Mouse (Mus musculus): Measurements from ENCODE around the gene Mark3. TPM values are rescaled to one million over a fixed set of nuclear protein-coding genes. Genes with fewer than 3 reads are reported as not detected.
"Not testable (repeated sequence)": the region's sequence is repeated elsewhere in the genome, so short reads cannot be mapped to it uniquely, and the experiment has no call there.

Gene Mark3
- total RNA-seq, 1 experiment, result 90.9 TPM

DNA sequence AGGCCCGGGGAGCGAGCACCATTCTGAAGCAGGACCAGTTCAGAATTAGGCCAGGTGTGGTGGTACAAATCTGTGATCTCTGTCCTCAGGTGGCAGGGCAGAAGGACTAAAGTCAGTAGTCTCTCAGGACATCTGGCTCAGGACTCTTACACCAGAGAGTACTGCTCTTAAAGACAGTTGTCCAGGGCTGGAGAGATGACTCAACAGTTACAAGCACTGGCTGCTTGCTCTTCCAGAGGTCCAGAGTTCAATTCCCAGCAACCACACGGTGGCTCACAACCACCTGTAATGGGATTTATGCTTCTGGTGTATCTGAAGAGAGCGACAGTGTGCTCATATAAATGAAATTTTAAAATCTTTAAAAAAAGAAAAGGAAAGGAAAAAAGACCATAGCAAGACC, 85.0 kb downstream of the Mark3 start:
- no peak overlapping the region for H3K4me3 ChIP-seq (ENCODE audit: insufficient read depth in 1 of 2, low read depth in 1 of 2, low read length in 2 of 2, poor library complexity in 1 of 2, severe bottlenecking in 1 of 2)
- in situ Hi-C loops (cut with MboI; ENCODE audit: low sequenced_read_pairs in 2 of 2, unreplicated experiment in 2 of 2), result no loop called here

DNA sequence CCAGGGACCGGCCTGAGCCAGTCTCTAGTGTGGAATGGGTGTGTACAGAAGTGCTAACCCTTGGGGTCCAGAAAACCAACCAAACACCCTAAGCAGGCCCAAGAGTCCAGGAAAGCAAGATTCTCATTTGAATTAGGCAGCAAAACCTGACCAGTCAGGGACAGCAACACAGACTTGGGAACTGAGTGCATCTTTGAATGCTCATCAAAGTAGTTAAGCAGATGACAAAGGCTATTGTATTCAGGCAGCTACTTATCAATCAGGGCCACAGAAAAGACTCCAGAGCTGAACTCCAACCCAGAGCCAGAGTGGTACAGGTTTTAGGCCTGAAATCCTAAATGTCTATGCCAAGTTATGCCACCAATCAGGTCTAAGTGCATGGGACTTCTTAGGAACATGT, 86.3 kb downstream of the Mark3 start:
- Histone ChIP-seq H3K9me3 (ENCODE audit: control insufficient read depth, insufficient read depth, low read depth, low read length) (no peaks in the 10 kb centered on the region), H3K4me1 (ENCODE audit: control insufficient read depth in 2 of 2, insufficient read depth in 2 of 2, low read length in 2 of 2, poor library complexity in 1 of 2) (peaks cover 8 to 14% of the 10 kb centered on the region in 2 experiments), H3K27ac (ENCODE audit: insufficient read depth, low read depth, low read length, poor library complexity, severe bottlenecking) (no peak overlapping the region), H3K4me3 (ENCODE audit: insufficient read depth in 1 of 2, low read depth in 1 of 2, low read length in 2 of 2, poor library complexity in 1 of 2, severe bottlenecking in 1 of 2) (no peak overlapping the region), H3K36me3 (ENCODE audit: control insufficient read depth, insufficient read depth, low read length, poor library complexity, severe bottlenecking) (peaks cover 6% of the 10 kb centered on the region; the same call in 1 of the 2 replicates), H3K9ac (ENCODE audit: insufficient read depth, low read depth, low read length, poor library complexity, severe bottlenecking) (no peak overlapping the region)
- no peak for DNase-seq (ENCODE audit: low read depth, low spot score)
- TF ChIP-seq ZNF384 (IDR thresholded peaks at IDR 0.05; ENCODE audit: low read depth, low read length) (no peak), CHD2 (IDR thresholded peaks at IDR 0.05; ENCODE audit: low read depth, low read length) (no peak), ZC3H11A (IDR thresholded peaks at IDR 0.05; ENCODE audit: borderline replicate concordance, low read depth, low read length) (no peak), MAFK (IDR thresholded peaks at IDR 0.05; ENCODE audit: insufficient read depth, low read depth, low read length) (no peak), HCFC1 (IDR thresholded peaks at IDR 0.05; ENCODE audit: borderline replicate concordance, insufficient read depth, low read length) (no peak)
- in situ Hi-C loops (cut with MboI; ENCODE audit: low sequenced_read_pairs in 2 of 2, unreplicated experiment in 2 of 2), result no loop called here

More for the DNA sequence above, 85.0 kb downstream of the Mark3 start:
- peaks cover 6 to 12% of the 10 kb centered on the region in 2 experiments for H3K4me1 ChIP-seq (ENCODE audit: control insufficient read depth in 2 of 2, insufficient read depth in 2 of 2, low read length in 2 of 2, poor library complexity in 1 of 2)
- peaks cover 15% of the 10 kb centered on the region for H3K36me3 ChIP-seq (ENCODE audit: control insufficient read depth, insufficient read depth, low read length, poor library complexity, severe bottlenecking)
- TF ChIP-seq ZNF384 (IDR thresholded peaks at IDR 0.05; ENCODE audit: low read depth, low read length), result no peak
- TF ChIP-seq HCFC1 (IDR thresholded peaks at IDR 0.05; ENCODE audit: borderline replicate concordance, insufficient read depth, low read length), result no peak
- no peak for TF ChIP-seq CHD2 (IDR thresholded peaks at IDR 0.05; ENCODE audit: low read depth, low read length)
- no peak for TF ChIP-seq MAFK (IDR thresholded peaks at IDR 0.05; ENCODE audit: insufficient read depth, low read depth, low read length)
- TF ChIP-seq ZC3H11A (IDR thresholded peaks at IDR 0.05; ENCODE audit: borderline replicate concordance, low read depth, low read length), result no peak
- H3K9ac ChIP-seq (ENCODE audit: insufficient read depth, low read depth, low read length, poor library complexity, severe bottlenecking), result no peak overlapping the region
- DNase-seq (ENCODE audit: low read depth, low spot score), result no peak
- no peak overlapping the region for H3K27ac ChIP-seq (ENCODE audit: insufficient read depth, low read depth, low read length, poor library complexity, severe bottlenecking)
- H3K9me3 ChIP-seq (ENCODE audit: control insufficient read depth, insufficient read depth, low read depth, low read length), result no peaks in the 10 kb centered on the region

DNA sequence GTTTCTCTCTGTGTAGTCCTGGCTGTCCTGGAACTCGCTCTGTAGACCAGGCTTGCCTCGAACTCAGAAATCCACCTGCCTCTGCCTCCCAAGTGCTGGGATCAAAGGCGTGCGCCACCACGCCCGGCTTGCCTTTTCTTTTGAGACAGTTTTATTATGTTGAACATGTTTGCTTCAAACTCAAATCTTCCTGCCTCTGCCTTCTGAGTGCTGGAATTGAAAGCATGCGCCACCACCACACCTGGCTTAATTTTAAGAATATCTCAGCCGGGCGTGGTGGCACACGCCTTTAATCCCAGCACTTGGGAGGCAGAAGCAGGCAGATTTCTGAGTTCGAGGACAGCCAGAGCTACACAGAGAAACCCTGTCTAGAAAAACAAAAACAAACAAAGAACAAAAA, 87.2 kb downstream of the Mark3 start:
- H3K9me3 ChIP-seq (ENCODE audit: control insufficient read depth, insufficient read depth, low read depth, low read length); in situ Hi-C loops (cut with MboI; ENCODE audit: low sequenced_read_pairs in 2 of 2, unreplicated experiment in 2 of 2); H3K4me3 ChIP-seq (ENCODE audit: insufficient read depth in 1 of 2, low read depth in 1 of 2, low read length in 2 of 2, poor library complexity in 1 of 2, severe bottlenecking in 1 of 2); DNase-seq (ENCODE audit: low read depth, low spot score); H3K9ac ChIP-seq (ENCODE audit: insufficient read depth, low read depth, low read length, poor library complexity, severe bottlenecking); H3K36me3 ChIP-seq (ENCODE audit: control insufficient read depth, insufficient read depth, low read length, poor library complexity, severe bottlenecking); H3K27ac ChIP-seq (ENCODE audit: insufficient read depth, low read depth, low read length, poor library complexity, severe bottlenecking): not testable (repeated sequence)
- peaks cover 8 to 14% of the 10 kb centered on the region in 2 experiments for H3K4me1 ChIP-seq (ENCODE audit: control insufficient read depth in 2 of 2, insufficient read depth in 2 of 2, low read length in 2 of 2, poor library complexity in 1 of 2)

DNA sequence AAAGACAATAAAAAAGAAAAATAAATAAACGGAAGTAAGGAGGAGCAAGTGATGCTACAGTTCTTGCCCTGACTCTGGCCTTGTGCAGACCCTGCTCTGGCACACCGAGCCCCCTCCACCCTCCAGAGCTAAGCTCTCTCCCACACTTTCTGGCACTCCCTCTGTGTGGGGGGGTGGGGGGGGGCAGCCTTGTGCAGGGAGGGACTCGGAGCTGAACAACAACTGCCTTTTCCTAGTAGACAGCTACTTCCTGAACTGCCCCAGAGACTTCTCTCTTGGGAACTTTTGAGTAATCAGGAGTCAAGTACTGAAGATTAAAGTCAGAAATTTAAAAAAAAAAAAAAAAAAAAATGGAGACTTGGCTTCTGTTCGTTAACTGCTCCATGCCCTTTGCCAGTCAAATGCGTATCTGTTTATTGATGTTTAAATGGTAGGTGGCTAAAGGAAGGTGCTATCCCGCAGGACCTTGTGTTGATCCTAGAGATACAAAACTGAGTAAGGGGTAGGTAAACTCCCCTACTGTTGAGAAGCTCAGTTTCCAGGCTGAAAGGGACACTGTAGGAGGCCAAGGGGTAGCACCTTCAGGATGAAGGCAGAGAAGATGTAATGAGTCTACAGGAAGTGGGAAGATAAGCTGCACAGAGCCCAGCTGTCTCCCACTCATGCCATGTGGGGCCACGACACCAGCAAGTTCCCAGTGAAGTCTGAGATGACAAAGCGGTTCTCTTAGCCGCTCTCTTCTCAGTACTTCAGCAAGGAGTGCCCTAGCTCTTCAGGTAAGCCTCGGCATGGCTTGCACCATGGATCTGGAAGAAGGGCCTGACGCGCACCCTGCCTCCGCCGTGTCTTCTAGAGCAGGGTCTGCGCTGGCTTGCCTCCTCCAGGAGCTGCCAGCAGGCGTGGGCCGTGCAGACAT, 89.2 kb downstream of the Mark3 start:
- DNase-seq (ENCODE audit: low read depth, low spot score), result no peak
- Histone ChIP-seq H3K9me3 (ENCODE audit: control insufficient read depth, insufficient read depth, low read depth, low read length) (no peaks in the 10 kb centered on the region), H3K9ac (ENCODE audit: insufficient read depth, low read depth, low read length, poor library complexity, severe bottlenecking) (peak overlapping the region; percentile 45; the same call in 1 of the 2 replicates), H3K36me3 (ENCODE audit: control insufficient read depth, insufficient read depth, low read length, poor library complexity, severe bottlenecking) (no peaks in the 10 kb centered on the region), H3K4me3 (ENCODE audit: insufficient read depth in 1 of 2, low read depth in 1 of 2, low read length in 2 of 2, poor library complexity in 1 of 2, severe bottlenecking in 1 of 2) (peak overlapping the region; percentile 15 to 26; a peak in 3 of 4 replicates), H3K27ac (ENCODE audit: insufficient read depth, low read depth, low read length, poor library complexity, severe bottlenecking) (peak overlapping the region; percentile 64), H3K4me1 (ENCODE audit: control insufficient read depth in 2 of 2, insufficient read depth in 2 of 2, low read length in 2 of 2, poor library complexity in 1 of 2) (peaks cover 8 to 15% of the 10 kb centered on the region in 2 experiments)
- TF ChIP-seq ZC3H11A (IDR thresholded peaks at IDR 0.05; ENCODE audit: borderline replicate concordance, low read depth, low read length), result no peak
- 0 out of 2 replicates have a peak, but pooled peaks have one; percentile 52 for TF ChIP-seq ZNF384 (IDR thresholded peaks at IDR 0.05; ENCODE audit: low read depth, low read length)
- TF ChIP-seq MAFK (IDR thresholded peaks at IDR 0.05; ENCODE audit: insufficient read depth, low read depth, low read length), result no peak
- TF ChIP-seq HCFC1 (IDR thresholded peaks at IDR 0.05; ENCODE audit: borderline replicate concordance, insufficient read depth, low read length), result no peak
- no peak for TF ChIP-seq CHD2 (IDR thresholded peaks at IDR 0.05; ENCODE audit: low read depth, low read length)
- in situ Hi-C loops (cut with MboI; ENCODE audit: low sequenced_read_pairs in 2 of 2, unreplicated experiment in 2 of 2), result no loop called here
